Mouse (Mus musculus) frontal cortex, adult 2 months (tissue): ENCODE results near the gene Myom1. TPM values are rescaled to one million over a fixed set of nuclear protein-coding genes. Genes with fewer than 3 reads are reported as not detected.

Experiments
- DNase-seq, 2 experiments: peaks; one replicate each; pipeline ENCODE4 v3.0.0; 2022; ENCODE audit warnings: low spot score in 1 of 2; ENCODE audit errors: extremely low spot score in 1 of 2
- polyA plus RNA-seq: library from polyadenylated mRNA; depleted of rRNA; stranded (reverse); fragments of >200 nt; gene quantifications from 2 replicates; pipeline ENCODE4 v1.2.3, GENCODE M21; 2012; rRNA removed

Gene Myom1
- polyA plus RNA-seq, 1 experiment = 2.8 TPM

DNA sequence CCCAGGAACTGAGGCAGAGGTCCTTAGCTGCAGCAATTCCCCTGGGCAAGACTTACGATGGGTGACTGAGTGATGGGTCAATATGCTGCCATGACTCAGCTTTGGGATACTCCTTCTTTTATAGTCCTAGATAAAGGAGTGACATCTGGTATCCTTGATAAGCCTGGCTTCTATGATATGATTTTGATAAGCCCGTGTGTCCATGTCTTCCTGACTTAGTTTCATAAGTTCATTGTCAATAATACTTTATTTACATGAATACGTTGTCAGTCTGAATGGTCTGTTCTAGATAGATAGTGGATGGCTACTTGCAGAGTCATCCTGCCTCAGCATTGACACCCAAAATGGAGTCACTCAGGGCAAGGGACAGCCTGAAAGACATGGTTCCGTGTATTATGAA, 168.7 kb downstream of the Myom1 start:
- no peak for DNase-seq

Other genes with a start within 250 kb of the Myom1 start
- 2.9 and 3.8 TPM in 2 replicates for gene Tgif1, start 149.1 kb upstream of the Myom1 start, polyA plus RNA-seq
- 42.9 and 48.8 TPM in 2 replicates for gene Myl12a, start 245 bp downstream of the Myom1 start, polyA plus RNA-seq
- 44.9 and 47.1 TPM in 2 replicates for gene Lpin2, start 179.9 kb downstream of the Myom1 start, polyA plus RNA-seq